Mouse (Mus musculus) common myeloid progenitor, adult 5-6 weeks (primary cell): ENCODE data around the gene Lrrc25. TPM values are rescaled to one million over a fixed set of nuclear protein-coding genes. Genes with fewer than 3 reads are reported as not detected.

Experiments
- ATAC-seq: replicated peaks from 2 replicates; pipeline ENCODE4 v1.8.0; 2016; ENCODE audit warnings: low read depth, mild to moderate bottlenecking, moderate TSS enrichment, inconsistent platforms; ENCODE audit not compliant: poor library complexity, severe bottlenecking
- total RNA-seq: library from RNA; stranded (forward); fragments of 200-1000, 187-1606 nt; gene quantifications from 2 replicates; pipeline ENCODE4 v1.2.3, GENCODE M21; 2017

Gene Lrrc25
- total RNA-seq, 1 experiment from 2014 or later = 2.6 TPM

- ATAC-seq = no peak
These were observed 2.2 kb upstream of the Lrrc25 start for GRCm38 (mm10) chr8:70613763-70614162.

GRCm38 (mm10) chr8:70614469-70614868, 1.5 kb upstream of the Lrrc25 start:
- ATAC-seq = no peak

GRCm38 (mm10) chr8:70615281-70615680, 674 bp upstream of the Lrrc25 start:
- no peak for ATAC-seq

- ATAC-seq = 0 out of 2 replicates have a peak, but pooled peaks have one; percentile 17
These were observed 690 bp downstream of the Lrrc25 start for GRCm38 (mm10) chr8:70616645-70617044.

- ATAC-seq = peak; percentile 41
These were observed 2.0 kb downstream of the Lrrc25 start for GRCm38 (mm10) chr8:70617985-70618384.

- ATAC-seq = peak; percentile 84
These were observed 3.0 kb downstream of the Lrrc25 start for GRCm38 (mm10) chr8:70618888-70619334.

- ATAC-seq = no peak
These were observed 6.3 kb downstream of the Lrrc25 start for GRCm38 (mm10) chr8:70622220-70622619.

GRCm38 (mm10) chr8:70625104-70625503, 9.1 kb downstream of the Lrrc25 start:
- 0 out of 2 replicates have a peak, but pooled peaks have one; percentile 19 for ATAC-seq

GRCm38 (mm10) chr8:70627041-70627440, 11.1 kb downstream of the Lrrc25 start:
- no peak for ATAC-seq

- no peak for ATAC-seq
These were observed 13.1 kb downstream of the Lrrc25 start for GRCm38 (mm10) chr8:70628986-70629490.

- ATAC-seq = peak; percentile 64
These were observed 13.9 kb downstream of the Lrrc25 start for GRCm38 (mm10) chr8:70629574-70630531.

GRCm38 (mm10) chr8:70630532-70631381, 14.8 kb downstream of the Lrrc25 start:
- ATAC-seq = peak; percentile 40

- ATAC-seq = no peak
These were observed 15.5 kb downstream of the Lrrc25 start for GRCm38 (mm10) chr8:70631436-70631835.

GRCm38 (mm10) chr8:70632346-70632892, 16.5 kb downstream of the Lrrc25 start, which contains the start of gene Gdf15:
TSS of gene Gdf15 (minus strand) at chr8:70632456.
- no peak for ATAC-seq

GRCm38 (mm10) chr8:70634066-70634465, 18.1 kb downstream of the Lrrc25 start:
- no peak for ATAC-seq

GRCm38 (mm10) chr8:70635527-70635926, 19.6 kb downstream of the Lrrc25 start:
- peak; percentile 51 for ATAC-seq

GRCm38 (mm10) chr8:70636838-70637237, 20.9 kb downstream of the Lrrc25 start:
- ATAC-seq = no peak

GRCm38 (mm10) chr8:70638752-70639151, 22.8 kb downstream of the Lrrc25 start:
- ATAC-seq = no peak

GRCm38 (mm10) chr8:70643019-70643418, 27.1 kb downstream of the Lrrc25 start:
- ATAC-seq = no peak

GRCm38 (mm10) chr8:70644065-70644464, 28.1 kb downstream of the Lrrc25 start:
- peak; percentile 42; the same call in 1 of the 2 replicates for ATAC-seq
